Mouse (Mus musculus) kidney, embryonic 15.5 days (tissue): ENCODE results near the gene Kcnn4. TPM values are rescaled to one million over a fixed set of nuclear protein-coding genes. Genes with fewer than 3 reads are reported as not detected.

Experiments
- microRNA-seq: library from miRNA; unstranded; fragments of <30 nt; microRNA quantifications from one replicate; pipeline ENCODE4, GENCODE M21; 2016
- polyA plus RNA-seq: library from polyadenylated mRNA; unstranded; fragments of >200 nt; fragmentation: Nextera tagmentation; extraction: Ambion mirVana; gene quantifications from 2 replicates; pipeline ENCODE4 v1.2.1, GENCODE M21; 2015

The Kcnn4 gene
- polyA plus RNA-seq, 1 experiment from 2014 or later, result 5.5 TPM

Small RNA genes lying within 50 kb of the gene (microRNA-seq; reads per million reads assigned to microRNA genes)
- not detected for gene Gm27592

Other genes starting within 250 kb of the Kcnn4 start
- 17.9 and 18.3 TPM in 2 replicates for gene Zfp235, start 236.1 kb upstream of the Kcnn4 start, polyA plus RNA-seq
- gene Zfp114, start 195.2 kb upstream of the Kcnn4 start, polyA plus RNA-seq, result 5.7 and 6.8 TPM in 2 replicates
- 11.0 and 11.1 TPM in 2 replicates for gene Zfp111, start 158.8 kb upstream of the Kcnn4 start, polyA plus RNA-seq
- 5.6 and 6.1 TPM in 2 replicates for gene Zfp109, start 132.7 kb upstream of the Kcnn4 start, polyA plus RNA-seq
- 3.6 and 4.2 TPM in 2 replicates for gene Zfp108, start 115.5 kb upstream of the Kcnn4 start, polyA plus RNA-seq
- gene Zfp93, start 99.8 kb upstream of the Kcnn4 start, polyA plus RNA-seq, result 10.7 and 11.5 TPM in 2 replicates
- 40.0 and 43.9 TPM in 2 replicates for gene Zfp61, start 69.0 kb upstream of the Kcnn4 start, polyA plus RNA-seq
- gene Zfp94, start 53.6 kb upstream of the Kcnn4 start, polyA plus RNA-seq, result 11.3 and 12.1 TPM in 2 replicates
- 0.43 TPM in 1 of 2 replicates, not detected in the other for gene Tescl, start 36.3 kb upstream of the Kcnn4 start, polyA plus RNA-seq
- 0.28 TPM in 1 of 2 replicates, not detected in the other for gene Lypd5, start 21.1 kb upstream of the Kcnn4 start, polyA plus RNA-seq
- gene Smg9, start 29.4 kb downstream of the Kcnn4 start, polyA plus RNA-seq, result 28.0 and 32.8 TPM in 2 replicates
- gene Irgc1, start 82.0 kb downstream of the Kcnn4 start, polyA plus RNA-seq, result not detected in 2 replicates
- gene Plaur, start 92.2 kb downstream of the Kcnn4 start, polyA plus RNA-seq, result 14.4 and 15.3 TPM in 2 replicates
- gene Cadm4, start 111.8 kb downstream of the Kcnn4 start, polyA plus RNA-seq, result 6.8 and 7.3 TPM in 2 replicates
- 61.6 and 66.6 TPM in 2 replicates for gene Zfp428, start 136.7 kb downstream of the Kcnn4 start, polyA plus RNA-seq
- gene AC161166.1, start 142.2 kb downstream of the Kcnn4 start, polyA plus RNA-seq, result 0.48 and 0.68 TPM in 2 replicates
- gene Irgq, start 160.4 kb downstream of the Kcnn4 start, polyA plus RNA-seq, result 7.4 and 8.3 TPM in 2 replicates
- 0.31 and 0.33 TPM in 2 replicates for gene Pinlyp, start 175.9 kb downstream of the Kcnn4 start, polyA plus RNA-seq
- 117 and 137 TPM in 2 replicates for gene Xrcc1, start 176.0 kb downstream of the Kcnn4 start, polyA plus RNA-seq
- 46.8 and 48.4 TPM in 2 replicates for gene Ethe1, start 217.3 kb downstream of the Kcnn4 start, polyA plus RNA-seq
- gene Zfp575, start 217.4 kb downstream of the Kcnn4 start, polyA plus RNA-seq, result 4.0 and 5.5 TPM in 2 replicates
- gene Phldb3, start 240.5 kb downstream of the Kcnn4 start, polyA plus RNA-seq, result 0.15 and 0.17 TPM in 2 replicates